Mouse (Mus musculus): ENCODE results near the gene Fam166b. TPM values are rescaled to one million over a fixed set of nuclear protein-coding genes. Genes with fewer than 3 reads are reported as not detected.

Fam166b gene
- total and polyA plus RNA-seq, 2 experiments from 2014 or later = 0.96 to 1.3 TPM

DNA sequence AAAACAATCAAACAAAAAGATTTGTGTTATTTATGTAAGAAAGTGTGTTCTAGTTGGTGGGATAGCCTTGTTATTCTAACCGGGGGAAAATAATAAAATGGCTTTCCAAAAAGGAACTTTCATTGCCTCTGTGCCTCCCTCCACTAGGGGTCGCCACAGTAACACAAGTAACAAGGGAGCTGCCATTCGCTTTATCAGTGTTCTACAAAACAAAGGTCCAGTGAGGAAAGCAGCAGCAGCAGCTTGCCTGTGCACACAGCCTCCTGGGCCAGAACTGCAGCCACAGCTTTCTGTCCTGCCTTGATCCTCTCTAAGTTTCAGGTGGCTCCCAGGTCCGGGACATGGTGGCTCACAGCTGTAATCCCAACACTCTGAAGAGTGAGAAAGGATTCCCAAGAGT, 2.8 kb upstream of the Fam166b start:
- peak; percentile 88 for DNase-seq
- no peaks in the 10 kb centered on the region for H3K4me1 ChIP-seq (ENCODE audit: insufficient read depth)
- H3K27ac ChIP-seq (ENCODE audit: low read depth, low read length) = peak overlapping the region; percentile 54
- H3K4me2 ChIP-seq (ENCODE audit: low read depth) = no peak overlapping the region
- no peak overlapping the region for H3K9ac ChIP-seq
- WGBS = 0% methylated on average over 4 of the region's 4 CpGs
- peaks cover 6% of the 10 kb centered on the region for H3K36me3 ChIP-seq (ENCODE audit: insufficient read depth)
- TF ChIP-seq CTCF (IDR thresholded peaks at IDR 0.05; ENCODE audit: low read depth) = peak; percentile 93
- H3K27me3 ChIP-seq (ENCODE audit: insufficient read depth, low read length) = no peaks in the 10 kb centered on the region
- no peaks in the 10 kb centered on the region for H3K9me3 ChIP-seq (ENCODE audit: low read length)
- H3K4me3 ChIP-seq (ENCODE audit: low read depth, low read length) = no peak overlapping the region
- ATAC-seq = peak; percentile 66

GRCm38 (mm10) chr4:43428180-43428861, 613 bp downstream of the Fam166b start:
- H3K4me3 ChIP-seq (ENCODE audit: low read depth, low read length) = no peak overlapping the region
- H3K4me2 ChIP-seq (ENCODE audit: low read depth) = no peak overlapping the region
- no peaks in the 10 kb centered on the region for H3K4me1 ChIP-seq (ENCODE audit: insufficient read depth)
- WGBS = 28% methylated on average over 16 of the region's 16 CpGs
- DNase-seq (peak; percentile 30), ATAC-seq (peak; percentile 4; the same call in 1 of the 2 replicates)
- H3K36me3 ChIP-seq (ENCODE audit: insufficient read depth) = peaks cover 40% of the 10 kb centered on the region
- H3K27ac ChIP-seq (ENCODE audit: low read depth, low read length) = no peak overlapping the region
- 0 out of 2 replicates have a peak overlapping the region, but pooled peaks have one; percentile 6 for H3K9ac ChIP-seq
- no peaks in the 10 kb centered on the region for H3K9me3 ChIP-seq (ENCODE audit: low read length)
- TF ChIP-seq CTCF (IDR thresholded peaks at IDR 0.05; ENCODE audit: low read depth) = no peak
- H3K27me3 ChIP-seq (ENCODE audit: insufficient read depth, low read length) = no peaks in the 10 kb centered on the region

GRCm38 (mm10) chr4:43427501-43428179, 1.3 kb downstream of the Fam166b start:
- Histone ChIP-seq H3K4me1 (ENCODE audit: insufficient read depth) (no peaks in the 10 kb centered on the region), H3K27me3 (ENCODE audit: insufficient read depth, low read length) (no peaks in the 10 kb centered on the region), H3K9ac (no peak overlapping the region), H3K4me2 (ENCODE audit: low read depth) (no peak overlapping the region), H3K9me3 (ENCODE audit: low read length) (no peaks in the 10 kb centered on the region), H3K36me3 (ENCODE audit: insufficient read depth) (peaks cover 47% of the 10 kb centered on the region), H3K4me3 (ENCODE audit: low read depth, low read length) (no peak overlapping the region), H3K27ac (ENCODE audit: low read depth, low read length) (no peak overlapping the region)
- 27% methylated on average over 23 of the region's 23 CpGs for WGBS
- TF ChIP-seq CTCF (IDR thresholded peaks at IDR 0.05; ENCODE audit: low read depth) = no peak
- ATAC-seq (peak; percentile 10; the same call in 1 of the 2 replicates), DNase-seq (no peak)

DNA sequence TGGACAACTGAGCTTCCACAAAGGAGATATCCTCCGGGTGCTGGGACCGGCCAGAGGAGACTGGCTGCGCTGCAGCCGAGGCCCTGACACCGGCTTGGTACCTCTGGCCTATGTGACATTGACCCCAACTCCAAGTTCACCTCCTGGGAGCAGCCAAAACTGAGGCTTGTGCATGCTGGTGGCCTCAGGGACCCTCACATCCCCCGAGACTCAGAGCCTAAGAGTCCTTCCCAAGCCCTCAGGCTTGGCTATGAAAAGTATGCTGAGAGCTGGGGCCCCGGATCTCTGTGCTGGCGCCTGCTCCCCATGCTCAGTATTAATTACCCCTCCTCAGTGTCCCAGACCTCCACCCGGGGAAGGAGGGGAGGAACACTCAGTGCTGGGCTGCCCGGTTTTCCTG, 2.4 kb downstream of the Fam166b start:
- H3K36me3 ChIP-seq (ENCODE audit: insufficient read depth) = peaks cover 58% of the 10 kb centered on the region
- TF ChIP-seq CTCF (IDR thresholded peaks at IDR 0.05; ENCODE audit: low read depth) = no peak
- 50% methylated on average over 10 of the region's 10 CpGs for WGBS
- H3K27me3 ChIP-seq (ENCODE audit: insufficient read depth, low read length) = no peaks in the 10 kb centered on the region
- no peak overlapping the region for H3K4me2 ChIP-seq (ENCODE audit: low read depth)
- no peak overlapping the region for H3K27ac ChIP-seq (ENCODE audit: low read depth, low read length)
- ATAC-seq = no peak
- H3K4me1 ChIP-seq (ENCODE audit: insufficient read depth) = no peaks in the 10 kb centered on the region
- no peaks in the 10 kb centered on the region for H3K9me3 ChIP-seq (ENCODE audit: low read length)
- H3K4me3 ChIP-seq (ENCODE audit: low read depth, low read length) = no peak overlapping the region
- no peak for DNase-seq
- no peak overlapping the region for H3K9ac ChIP-seq

- TF ChIP-seq CTCF (IDR thresholded peaks at IDR 0.05; ENCODE audit: low read depth) = no peak
- WGBS = 33% methylated on average over 31 of the region's 31 CpGs
- no peak for ATAC-seq
- H3K9me3 ChIP-seq (ENCODE audit: low read length) = no peaks in the 10 kb centered on the region
- H3K9ac ChIP-seq = no peak overlapping the region
- H3K27ac ChIP-seq (ENCODE audit: low read depth, low read length) = no peak overlapping the region
- H3K4me3 ChIP-seq (ENCODE audit: low read depth, low read length) = no peak overlapping the region
- no peaks in the 10 kb centered on the region for H3K4me1 ChIP-seq (ENCODE audit: insufficient read depth)
- no peak for DNase-seq
- no peaks in the 10 kb centered on the region for H3K27me3 ChIP-seq (ENCODE audit: insufficient read depth, low read length)
- H3K4me2 ChIP-seq (ENCODE audit: low read depth) = no peak overlapping the region
- H3K36me3 ChIP-seq (ENCODE audit: insufficient read depth) = peaks cover 59% of the 10 kb centered on the region
Observed at GRCm38 (mm10) chr4:43425648-43426380, 3.1 kb downstream of the Fam166b start.

DNA sequence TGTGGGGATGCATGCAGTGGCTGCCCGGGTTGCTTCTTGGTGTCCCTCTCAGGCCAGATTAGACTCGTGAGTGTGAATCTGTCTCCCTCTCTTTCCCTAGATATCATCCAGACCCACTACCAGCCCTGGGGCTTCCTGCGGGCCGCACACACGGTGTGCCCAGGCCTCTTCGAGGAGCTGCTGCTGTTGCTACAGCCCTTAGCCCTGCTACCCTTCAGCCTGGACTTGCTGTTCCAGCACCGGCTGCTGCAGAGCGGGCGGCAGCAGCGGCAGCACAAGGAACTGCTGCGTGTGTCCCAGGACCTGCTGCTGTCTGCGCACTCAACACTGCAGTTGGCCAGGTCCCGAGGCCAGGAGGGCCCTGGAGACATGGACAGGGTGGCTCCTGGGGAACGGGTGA, 3.7 kb downstream of the Fam166b start:
- H3K4me2 ChIP-seq (ENCODE audit: low read depth) = no peak overlapping the region
- H3K27me3 ChIP-seq (ENCODE audit: insufficient read depth, low read length) = no peaks in the 10 kb centered on the region
- H3K9me3 ChIP-seq (ENCODE audit: low read length) = no peaks in the 10 kb centered on the region
- ATAC-seq (no peak), DNase-seq (no peak)
- no peak overlapping the region for H3K4me3 ChIP-seq (ENCODE audit: low read depth, low read length)
- WGBS = 26% methylated on average over 14 of the region's 14 CpGs
- H3K4me1 ChIP-seq (ENCODE audit: insufficient read depth) = no peaks in the 10 kb centered on the region
- H3K9ac ChIP-seq = no peak overlapping the region
- H3K27ac ChIP-seq (ENCODE audit: low read depth, low read length) = no peak overlapping the region
- H3K36me3 ChIP-seq (ENCODE audit: insufficient read depth) = peaks cover 59% of the 10 kb centered on the region
- TF ChIP-seq CTCF (IDR thresholded peaks at IDR 0.05; ENCODE audit: low read depth) = no peak

- no peak for TF ChIP-seq CTCF (IDR thresholded peaks at IDR 0.05; ENCODE audit: low read depth)
- no peaks in the 10 kb centered on the region for H3K9me3 ChIP-seq (ENCODE audit: low read length)
- WGBS = 88% methylated on average over 9 of the region's 9 CpGs
- H3K4me2 ChIP-seq (ENCODE audit: low read depth) = no peak overlapping the region
- peaks cover 59% of the 10 kb centered on the region for H3K36me3 ChIP-seq (ENCODE audit: insufficient read depth)
- no peak overlapping the region for H3K9ac ChIP-seq
- no peak overlapping the region for H3K27ac ChIP-seq (ENCODE audit: low read depth, low read length)
- no peak overlapping the region for H3K4me3 ChIP-seq (ENCODE audit: low read depth, low read length)
- ATAC-seq (no peak), DNase-seq (no peak)
- no peaks in the 10 kb centered on the region for H3K4me1 ChIP-seq (ENCODE audit: insufficient read depth)
- no peaks in the 10 kb centered on the region for H3K27me3 ChIP-seq (ENCODE audit: insufficient read depth, low read length)
Observed at GRCm38 (mm10) chr4:43424072-43424471, 4.9 kb downstream of the Fam166b start.
